Mouse (Mus musculus): ENCODE results near the gene Luc7l.

DNA sequence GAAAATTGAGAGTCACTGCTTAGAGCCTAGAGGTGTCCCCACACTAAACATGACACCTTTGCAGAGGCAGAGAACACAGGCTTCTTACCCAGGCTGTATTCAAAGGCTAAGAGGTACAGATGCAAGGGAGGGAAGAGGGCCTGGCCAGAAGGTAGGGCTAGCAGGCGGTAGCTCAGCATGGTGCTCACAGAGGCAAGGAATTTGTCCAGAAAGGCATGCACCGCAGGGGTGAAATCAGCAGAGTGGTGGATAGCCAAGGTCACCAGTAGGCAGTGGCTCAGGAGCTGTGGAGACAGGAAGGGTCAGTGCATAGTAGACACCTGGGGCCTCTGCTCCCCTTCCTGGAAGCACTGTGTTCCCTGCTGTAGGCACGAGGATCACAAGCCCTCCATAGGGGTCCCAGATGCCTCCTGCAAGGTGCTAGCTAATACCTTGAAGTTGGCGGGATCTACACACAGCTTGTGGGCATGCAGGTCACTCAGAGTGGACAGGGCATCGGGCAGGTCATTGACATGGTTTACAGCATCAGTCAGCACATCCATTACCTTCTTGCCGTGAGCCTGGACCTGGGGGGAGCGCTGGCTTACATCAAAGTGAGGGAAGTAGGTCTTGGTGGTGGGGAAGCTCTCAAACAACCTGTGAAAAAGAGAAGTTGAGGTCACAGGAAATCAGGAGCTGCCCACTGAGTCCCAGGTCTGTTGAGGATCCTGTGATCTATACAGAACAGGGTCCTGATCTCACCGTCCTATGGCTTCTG is 33.7 kb downstream of the Luc7l start:
- TF ChIP-seq POLR2A (IDR thresholded peaks at IDR 0.05; ENCODE audit: extremely low read depth, insufficient read depth, low read length): no peak
- TF ChIP-seq CTCF (IDR thresholded peaks at IDR 0.05; ENCODE audit: low read depth, low read length): no peak
